Mouse (Mus musculus) heart, adult 2 months (tissue): ENCODE data around the gene Hist1h3e.

Source experiments
- CTCF ChIP-seq: fragments of 200-600 bp; IDR thresholded peaks from 2 replicates; pipeline ENCODE4 v1.8.1; 2022; ENCODE audit warnings: antibody characterized with exemption, mild to moderate bottlenecking, moderate library complexity
- EP300 ChIP-seq: fragments of 200-500 bp; IDR thresholded peaks from 2 replicates; pipeline ENCODE4 v1.6.1; 2011; ENCODE audit warnings: low read depth, low read length, control low read depth; ENCODE audit not compliant: insufficient read depth
- POLR2A ChIP-seq: fragments of 200-500 bp; IDR thresholded peaks from 2 replicates; pipeline ENCODE4 v1.6.1; 2011; ENCODE audit warnings: mild to moderate bottlenecking, low read depth, low read length, control low read depth; ENCODE audit not compliant: insufficient read depth

- TF ChIP-seq POLR2A = peak; percentile 57
- TF ChIP-seq CTCF = no peak
- TF ChIP-seq EP300 = no peak
Measured at GRCm38 (mm10) chr13:23585029-23585441, 22.9 kb upstream of the Hist1h3e start.
